Mouse (Mus musculus): ENCODE data around the gene Tbc1d12.
"Not testable (repeated sequence)": the region's sequence is repeated elsewhere in the genome, so short reads cannot be mapped to it uniquely, and the experiment has no call there.

Gene Tbc1d12

GRCm38 (mm10) chr19:38874825-38875224 is 38.4 kb downstream of the Tbc1d12 start:
- CTCF ChIA-PET: not testable (repeated sequence)
- POLR2A ChIA-PET: interaction anchor here in 1 of 4 experiments (0.9 kb wide), 1 partner anchor 660 kb away, joined by 3 read pairs; no protein-coding TSS in a partner anchor

DNA sequence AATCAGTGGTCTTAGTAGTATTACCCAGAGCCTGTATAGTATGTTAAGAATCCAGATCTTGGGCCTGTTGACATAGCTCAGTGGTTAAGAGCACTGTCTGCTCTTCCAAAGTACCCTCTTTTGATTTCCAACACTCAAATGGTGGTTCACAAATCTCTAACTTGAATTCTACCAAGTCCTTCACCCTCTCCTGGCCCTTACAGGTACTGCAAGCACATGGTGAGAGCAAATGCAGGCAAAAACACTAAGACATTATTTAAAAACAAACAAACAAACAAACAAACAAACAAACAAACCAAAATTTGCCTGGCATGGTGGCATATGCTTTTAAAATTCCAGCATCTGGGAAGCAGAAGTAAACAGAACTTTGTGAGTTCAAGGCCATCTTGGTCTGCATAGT is 43.9 kb downstream of the Tbc1d12 start:
- ChIA-PET CTCF (no interaction called here), POLR2A (interaction anchor here in 1 of 4 experiments (0.6 kb wide), 1 partner anchor 254 kb away, joined by 4 read pairs; no protein-coding TSS in a partner anchor)

DNA sequence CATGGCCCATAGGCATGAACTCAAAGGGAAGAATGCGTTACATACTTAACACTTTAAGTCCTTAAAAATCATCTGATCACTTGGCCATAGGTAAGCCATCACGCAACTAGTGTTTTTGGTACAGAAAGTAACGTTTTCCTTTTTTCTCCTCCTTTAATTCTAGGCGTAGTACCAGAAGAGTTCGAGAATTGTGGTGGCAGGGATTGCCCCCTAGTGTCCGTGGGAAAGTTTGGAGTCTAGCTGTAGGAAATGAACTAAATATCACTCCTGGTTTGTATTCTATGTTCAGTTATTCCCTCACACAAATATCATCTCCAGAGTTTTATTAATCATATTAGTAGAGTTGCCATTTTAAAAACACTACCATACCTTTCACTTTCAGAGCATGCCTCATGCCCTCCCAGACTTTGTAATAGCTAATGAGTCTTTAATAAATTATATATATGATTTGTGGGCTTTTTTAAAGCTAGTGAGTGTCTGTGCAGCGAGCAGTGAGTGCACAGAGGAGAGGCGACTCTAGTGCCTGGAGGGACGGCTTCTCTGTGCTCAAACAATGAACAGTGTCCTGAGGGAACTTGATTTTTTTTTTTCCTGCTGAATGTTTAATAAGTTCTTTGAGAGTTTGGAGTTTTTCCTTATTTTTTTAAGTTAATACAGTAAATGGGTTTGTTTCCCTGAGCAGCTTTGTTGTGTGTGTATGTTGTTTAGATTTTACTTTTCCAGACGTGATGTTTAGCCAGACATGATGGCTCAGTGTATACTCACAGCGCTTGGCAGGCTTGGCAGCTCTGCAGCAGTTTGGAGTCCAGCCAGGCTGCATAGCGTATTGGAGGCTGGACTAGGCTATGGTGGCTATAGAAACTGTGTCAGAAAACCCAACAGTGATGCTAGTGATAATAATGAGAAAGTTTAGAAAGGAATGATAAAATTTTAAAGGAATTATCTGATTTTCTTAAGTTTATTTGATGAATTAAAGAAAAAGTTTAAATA is 65.1 kb downstream of the Tbc1d12 start:
- CTCF ChIA-PET: no interaction called here
- POLR2A ChIA-PET: interaction anchor here in 1 of 4 experiments (0.7 kb wide), 1 partner anchor 30 kb away, joined by 4 read pairs; no protein-coding TSS in a partner anchor

- ChIA-PET CTCF (no interaction called here), POLR2A (no interaction called here)
Measured at GRCm38 (mm10) chr19:38902501-38902900, 66.1 kb downstream of the Tbc1d12 start.

DNA sequence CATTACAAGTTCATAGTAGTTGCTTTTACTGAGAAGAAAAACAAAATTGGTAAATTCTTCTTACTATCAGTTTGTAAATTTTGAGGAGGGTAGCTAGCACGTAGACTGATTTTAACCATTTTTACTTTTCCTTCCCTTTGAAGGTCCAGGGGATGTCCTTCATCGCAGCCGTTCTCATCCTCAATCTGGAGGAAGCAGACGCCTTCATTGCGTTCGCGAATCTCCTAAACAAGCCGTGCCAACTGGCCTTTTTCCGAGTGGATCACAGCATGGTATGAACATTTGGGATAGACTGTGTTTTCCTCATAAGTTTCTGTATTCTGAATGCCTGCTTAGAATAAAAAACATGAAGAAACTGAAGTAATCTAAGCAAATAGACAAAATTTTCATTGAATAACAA is 77.4 kb downstream of the Tbc1d12 start:
- CTCF ChIA-PET: no interaction called here

DNA sequence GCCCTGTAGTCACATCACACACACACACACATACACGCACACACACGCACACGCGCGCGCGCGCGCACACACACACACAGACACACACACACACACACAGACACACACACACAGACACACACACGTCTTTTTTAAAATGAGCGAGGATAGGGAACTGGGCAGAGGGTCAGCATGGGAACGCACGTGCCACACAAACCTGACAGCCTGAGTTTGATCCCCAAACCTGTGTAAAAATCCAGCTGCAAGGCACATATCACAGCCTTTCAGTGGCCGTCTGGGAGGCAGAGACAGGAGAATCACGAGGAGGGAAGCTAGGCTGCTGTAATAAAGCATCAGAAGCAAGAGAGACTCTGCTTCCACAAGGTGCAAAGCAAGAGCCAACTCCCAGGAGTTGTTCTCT is 78.5 kb downstream of the Tbc1d12 start:
- POLR2A ChIA-PET: interaction anchor here in 1 of 4 experiments (1.2 to 2.8 kb wide), 2 partner anchors 16 to 19 kb away, joined by 3 to 11 read pairs; partner anchors contain the start of gene Hells

More for the DNA sequence above, 77.4 kb downstream of the Tbc1d12 start:
- POLR2A ChIA-PET: interaction anchor here in 1 of 4 experiments (2.8 kb wide), 1 partner anchor 17 kb away, joined by 11 read pairs; the partner anchor contains the start of gene Hells

GRCm38 (mm10) chr19:38915677-38916076 is 79.3 kb downstream of the Tbc1d12 start:
- ChIA-PET POLR2A (interaction anchor here in 1 of 4 experiments (1.2 to 2.8 kb wide), 2 partner anchors 15 to 19 kb away, joined by 3 to 11 read pairs; partner anchors contain the start of gene Hells), CTCF (interaction anchor here in 2 of 4 experiments (0.6 to 1.0 kb wide), 4 partner anchors 10 to 326 kb away, joined by 3 to 5 read pairs (median 4); no protein-coding TSS in a partner anchor)

More for the DNA sequence above, 78.5 kb downstream of the Tbc1d12 start:
- CTCF ChIA-PET: interaction anchor here in 2 of 4 experiments (0.8 to 1.2 kb wide), 3 partner anchors 9 to 30 kb away, joined by 3 to 5 read pairs (median 3); no protein-coding TSS in a partner anchor

GRCm38 (mm10) chr19:38928481-38929158 is 92.2 kb downstream of the Tbc1d12 start:
- CTCF ChIA-PET: interaction anchor here in 2 of 4 experiments (0.6 to 0.8 kb wide), 2 partner anchors 77 to 1613 kb away, joined by 3 to 8 read pairs; no protein-coding TSS in a partner anchor
- POLR2A ChIA-PET: interaction anchor here in 3 of 4 experiments (0.6 to 6.6 kb wide), 8 partner anchors 19 to 1861 kb away, joined by 3 to 191 read pairs (median 3); no protein-coding TSS in a partner anchor

GRCm38 (mm10) chr19:38929471-38930251 is 93.3 kb downstream of the Tbc1d12 start:
- ChIA-PET CTCF (no interaction called here), POLR2A (interaction anchor here in 2 of 4 experiments (0.7 to 6.6 kb wide), 20 partner anchors 8 to 605 kb away, joined by 3 to 191 read pairs (median 8); no protein-coding TSS in a partner anchor)

DNA sequence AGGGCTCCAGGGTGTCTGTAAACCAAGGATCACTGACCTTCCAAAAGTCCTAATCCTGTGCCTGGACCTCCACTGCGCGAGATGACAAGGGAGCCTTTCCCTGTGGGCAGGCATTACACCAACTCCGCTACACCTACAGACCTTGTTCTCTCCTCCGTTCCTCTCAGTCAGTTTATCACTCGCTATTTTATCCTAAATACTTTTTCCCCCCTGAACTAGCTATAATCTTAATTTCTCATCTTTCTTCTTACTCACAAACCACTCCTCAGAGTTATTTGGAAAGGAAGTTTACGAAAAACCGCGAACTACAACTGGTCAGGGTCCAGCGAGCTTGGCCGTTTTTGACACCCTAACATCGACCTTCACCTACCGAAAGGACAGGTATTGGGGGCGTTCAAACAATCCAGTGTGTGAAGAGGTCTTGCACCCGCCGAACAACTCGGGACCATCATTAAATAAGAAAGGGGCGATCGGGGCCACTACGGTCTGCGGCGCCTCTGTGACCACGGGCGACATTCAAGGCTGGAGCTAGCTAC is 93.9 kb downstream of the Tbc1d12 start:
- POLR2A ChIA-PET: interaction anchor here (0.5 to 6.6 kb wide), 47 partner anchors 9 to 1682 kb away, joined by 3 to 191 read pairs (median 4); partner anchors contain the start of genes Entpd1 (in 1 of the 4), Noc3l (in 1 of the 4), Tbc1d12 (in 1 of the 4) and Tctn3 (in 1 of the 4)
- CTCF ChIA-PET: no interaction called here

DNA sequence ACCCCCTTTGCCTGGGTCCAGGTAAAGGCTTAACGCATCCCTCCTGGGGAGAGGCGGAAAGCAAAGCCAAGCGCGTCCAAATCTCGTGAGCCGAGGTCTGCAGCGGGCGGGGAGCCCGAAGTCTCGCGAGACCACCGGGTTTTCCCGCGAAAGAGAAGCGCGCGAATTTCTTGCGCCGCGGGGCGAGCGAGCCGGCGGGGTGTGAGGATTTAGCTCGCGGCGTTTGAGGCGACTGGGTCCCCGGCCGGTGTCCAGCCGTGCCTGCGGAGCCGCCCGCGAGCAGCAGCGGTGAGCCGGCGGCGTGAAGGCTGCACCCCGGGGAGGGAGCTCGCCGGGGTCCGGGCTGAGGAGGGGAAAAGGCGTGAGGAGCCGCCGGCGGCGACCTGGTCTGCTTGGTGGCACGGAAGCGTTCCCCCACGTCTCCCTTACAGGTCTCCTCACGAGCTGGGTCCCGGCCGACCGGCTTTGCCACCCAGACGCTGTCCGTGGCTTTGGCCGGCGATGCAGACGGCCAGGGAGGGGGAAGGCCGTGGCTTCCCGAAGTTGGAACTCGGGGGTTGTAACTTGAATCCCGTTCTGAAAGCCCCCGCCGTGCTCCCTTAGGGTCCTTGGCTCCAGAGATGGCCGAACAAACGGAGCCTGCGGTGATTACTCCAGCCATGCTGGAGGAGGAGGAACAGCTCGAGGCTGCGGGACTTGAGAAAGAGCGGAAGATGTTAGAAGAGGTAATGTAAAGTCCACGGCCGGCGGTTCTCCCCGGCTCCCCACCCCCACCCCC is 94.6 kb downstream of the Tbc1d12 start, which contains the start of gene Hells:
Gene Hells (plus strand): TSS at position 128 of the 778 bp plus-strand sequence.
- ChIA-PET POLR2A (interaction anchor here (0.5 to 6.6 kb wide), 56 partner anchors 9 to 1681 kb away, joined by 3 to 191 read pairs (median 4); partner anchors contain the start of genes Noc3l (in 2 of the 4), Entpd1 (in 1 of the 4), Tbc1d12 (in 1 of the 4) and Tctn3 (in 1 of the 4)), CTCF (no interaction called here)

- ChIA-PET CTCF (no interaction called here), POLR2A (interaction anchor here (0.5 to 6.6 kb wide), 34 partner anchors 8 to 1347 kb away, joined by 3 to 191 read pairs (median 5); partner anchors contain the start of gene Tbc1d12 (in 1 of the 4))
Measured at GRCm38 (mm10) chr19:38931566-38931890, 95.1 kb downstream of the Tbc1d12 start.

- ChIA-PET CTCF (no interaction called here), POLR2A (interaction anchor here in 2 of 4 experiments (1.4 to 12.6 kb wide), 10 partner anchors 8 to 29 kb away, joined by 3 to 191 read pairs (median 16); partner anchors contain the start of gene Hells (in 2 of the 2))
Measured at GRCm38 (mm10) chr19:38944590-38945307, 108.4 kb downstream of the Tbc1d12 start.

Measured in embryonic stem cell, embryonic (primary cell).